Mouse (Mus musculus): Measurements from ENCODE around the gene Large1. TPM values are rescaled to one million over a fixed set of nuclear protein-coding genes. Genes with fewer than 3 reads are reported as not detected.

Large1 gene
- polyA plus RNA-seq (2021; fragmentation: Nextera tagmentation) = 21.0 and 22.6 TPM in 2 replicates
- long read RNA-seq, experiment 1, full-length matches to known transcripts = 8 of 60 reads
- long read RNA-seq, experiment 1, partial matches to known transcripts = 52 of 60 reads
- long read RNA-seq, experiment 1, other reads (novel, unspliced or antisense) = 0 of 60 reads
- long read RNA-seq, experiment 2, full-length matches to known transcripts = 23 of 92 reads
- long read RNA-seq, experiment 2, partial matches to known transcripts = 48 of 92 reads
- long read RNA-seq, experiment 2, other reads (novel, unspliced or antisense) = 21 of 92 reads

GRCm38 (mm10) chr8:73353108-73353793 lies at the start of gene Large1:
TSS of gene Large1 (minus strand) at chr8:73353540.

Small RNA genes within 50 kb of the gene (microRNA-seq; reads per million reads assigned to microRNA genes)
- not detected for gene Mir28b

Data from layer of hippocampus, adult 6 months (tissue).